Mouse (Mus musculus) neural tube, embryonic 11.5 days (tissue): Measurements from ENCODE around the gene Neb. TPM values are rescaled to one million over a fixed set of nuclear protein-coding genes. Genes with fewer than 3 reads are reported as not detected.

ENCODE experiments used
- ATAC-seq: fragments of 200-750 bp; cut with Nextera tagmentation; 2 replicates; pipeline ENCODE4 v1.8.0; 2017; ENCODE audit warnings: moderate number of reproducible peaks, mild to moderate bottlenecking, moderate TSS enrichment, moderate library complexity; ENCODE audit not compliant: insufficient read depth, low FRiP score, low TSS enrichment
- DNase-seq: peaks from one replicate; pipeline ENCODE4 v3.0.0-alpha.2; 2015; ENCODE audit warnings: low spot score
- H3K27ac ChIP-seq: fragments of 300-500 bp; sonication (generic); 2 replicates; pipeline ENCODE4 v1.5.1; 2014; ENCODE audit warnings: low read depth, mild to moderate bottlenecking, low read length
- H3K27me3 ChIP-seq: fragments of 300-500 bp; sonication (generic); 2 replicates; pipeline ENCODE4 v1.6.1; 2014; ENCODE audit warnings: mild to moderate bottlenecking, low read length, mixed read lengths; ENCODE audit not compliant: control insufficient read depth, insufficient read depth
- H3K36me3 ChIP-seq: fragments of 300-500 bp; sonication (generic); 2 replicates; pipeline ENCODE4 v1.6.1; 2014; ENCODE audit warnings: mild to moderate bottlenecking, low read length, moderate library complexity, mixed read lengths; ENCODE audit not compliant: control insufficient read depth, insufficient read depth
- H3K4me1 ChIP-seq: fragments of 300-500 bp; sonication (generic); 2 replicates; pipeline ENCODE4 v1.6.1; 2014; ENCODE audit warnings: low read length, mixed read lengths; ENCODE audit not compliant: control insufficient read depth, insufficient read depth
- H3K4me2 ChIP-seq: fragments of 300-500 bp; sonication (generic); 2 replicates; pipeline ENCODE4 v1.6.1; 2014; ENCODE audit warnings: low read depth, mild to moderate bottlenecking, moderate library complexity
- H3K4me3 ChIP-seq: fragments of 300-500 bp; sonication (generic); 2 replicates; pipeline ENCODE4 v1.5.1; 2014; ENCODE audit warnings: low read depth, low read length
- H3K9ac ChIP-seq: fragments of 300-500 bp; sonication (generic); 2 replicates; pipeline ENCODE4 v1.6.1; 2014; ENCODE audit warnings: mild to moderate bottlenecking, low read length
- H3K9me3 ChIP-seq: fragments of 300-500 bp; sonication (generic); 2 replicates; pipeline ENCODE4 v1.6.1; 2016; ENCODE audit warnings: low read length; ENCODE audit not compliant: control insufficient read depth
- whole genome bisulfite sequencing: fragments of 180-500 bp; shearing (Covaris S2); extraction: QIAGEN DNeasy Blood & Tissue Kit; methylation state at CpG from one replicate; pipeline ENCODE4 v1.1.7; 2014; 5-methylcytosine and 5-hydroxymethylcytosine counted together
- polyA plus RNA-seq: library from polyadenylated mRNA; unstranded; fragments of >200 nt; fragmentation: Nextera tagmentation; extraction: Ambion mirVana; gene quantifications from 2 replicates; pipeline ENCODE4 v1.2.1, GENCODE M21; 2014

The Neb gene
- polyA plus RNA-seq, 1 experiment from 2014 or later: 16.7 TPM

DNA sequence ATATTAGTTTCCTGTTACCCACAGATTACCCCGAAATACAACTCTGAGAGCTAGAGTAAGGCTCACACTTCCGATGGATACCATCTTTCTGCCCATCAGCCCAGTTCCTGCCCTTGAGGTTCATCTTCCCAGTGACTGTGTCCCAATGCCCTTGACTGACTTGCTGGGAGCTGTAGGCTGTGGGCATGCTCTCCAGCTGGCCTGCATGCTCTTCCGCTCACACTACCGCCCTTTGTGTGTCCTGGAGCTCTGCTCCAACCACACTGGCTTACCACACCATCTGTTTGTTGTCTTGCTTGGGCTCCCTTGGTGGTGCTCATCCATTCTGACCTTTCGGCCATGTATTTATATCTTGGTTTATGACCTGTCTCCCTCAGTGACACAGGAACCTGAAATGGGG lies 10.6 kb downstream of the Neb start:
- no peak for DNase-seq
- no peaks in the 10 kb centered on the region for H3K9me3 ChIP-seq
- H3K4me2 ChIP-seq: no peak overlapping the region
- H3K9ac ChIP-seq: no peak overlapping the region
- H3K27ac ChIP-seq: no peak overlapping the region
- 87% methylated on average over 5 of the region's 5 CpGs for WGBS
- 0 out of 2 replicates have a peak, but pooled peaks cover 2% of the 10 kb centered on the region for H3K4me1 ChIP-seq
- no peak for ATAC-seq
- H3K27me3 ChIP-seq: no peaks in the 10 kb centered on the region
- no peak overlapping the region for H3K4me3 ChIP-seq
- H3K36me3 ChIP-seq: no peaks in the 10 kb centered on the region

DNA sequence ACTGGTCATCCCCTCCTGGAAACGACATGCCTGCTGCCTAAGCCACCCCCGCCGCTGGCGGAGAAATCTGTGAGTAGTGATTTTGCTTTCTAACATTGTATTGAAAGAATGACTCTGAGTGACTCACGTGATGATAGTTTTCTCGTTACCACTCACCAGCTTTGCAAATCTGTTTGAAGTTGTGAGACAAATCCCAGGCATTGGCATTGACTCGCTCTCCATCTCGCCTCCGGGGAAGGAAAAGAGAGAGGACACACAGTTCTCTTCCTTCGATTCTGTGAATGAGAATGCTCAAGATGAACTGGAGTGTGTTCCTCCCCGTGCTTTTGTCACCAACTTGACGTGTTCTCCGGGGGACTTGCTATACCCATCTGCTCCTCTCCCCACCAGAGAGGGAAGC lies 11.0 kb downstream of the Neb start:
- no peak overlapping the region for H3K9ac ChIP-seq
- no peaks in the 10 kb centered on the region for H3K9me3 ChIP-seq
- WGBS: 77% methylated on average over 13 of the region's 13 CpGs
- no peaks in the 10 kb centered on the region for H3K27me3 ChIP-seq
- H3K4me2 ChIP-seq: no peak overlapping the region
- no peak overlapping the region for H3K27ac ChIP-seq
- DNase-seq (no peak), ATAC-seq (no peak)
- 0 out of 2 replicates have a peak, but pooled peaks cover 2% of the 10 kb centered on the region for H3K4me1 ChIP-seq
- no peak overlapping the region for H3K4me3 ChIP-seq
- H3K36me3 ChIP-seq: no peaks in the 10 kb centered on the region

DNA sequence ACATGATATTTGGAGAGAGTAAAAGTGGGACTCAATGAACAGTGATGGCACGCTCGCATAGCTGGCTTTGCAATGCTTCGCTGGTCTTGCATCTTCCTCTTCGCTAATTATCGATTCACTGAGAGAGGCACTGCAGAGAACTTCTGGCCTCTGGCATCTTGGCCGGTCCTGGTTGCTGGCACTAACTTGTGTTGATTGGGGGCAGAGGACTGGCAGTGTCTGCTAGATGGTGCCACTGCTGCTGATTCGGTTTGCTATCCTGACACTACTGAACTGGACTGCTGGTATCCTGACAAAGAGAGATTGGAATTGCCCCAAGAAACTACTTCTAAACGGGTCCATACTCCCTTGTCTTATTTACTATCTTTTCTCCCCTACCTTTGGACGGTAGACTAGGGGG lies 17.2 kb downstream of the Neb start:
- 93% methylated on average over 9 of the region's 9 CpGs for WGBS
- no peak overlapping the region for H3K27ac ChIP-seq
- H3K9ac ChIP-seq: no peak overlapping the region
- no peak overlapping the region for H3K4me2 ChIP-seq
- H3K9me3 ChIP-seq: no peaks in the 10 kb centered on the region
- no peaks in the 10 kb centered on the region for H3K27me3 ChIP-seq
- H3K4me3 ChIP-seq: no peak overlapping the region
- H3K4me1 ChIP-seq: 0 out of 2 replicates have a peak, but pooled peaks cover 2% of the 10 kb centered on the region
- H3K36me3 ChIP-seq: no peaks in the 10 kb centered on the region
- no peak for DNase-seq
- no peak for ATAC-seq

DNA sequence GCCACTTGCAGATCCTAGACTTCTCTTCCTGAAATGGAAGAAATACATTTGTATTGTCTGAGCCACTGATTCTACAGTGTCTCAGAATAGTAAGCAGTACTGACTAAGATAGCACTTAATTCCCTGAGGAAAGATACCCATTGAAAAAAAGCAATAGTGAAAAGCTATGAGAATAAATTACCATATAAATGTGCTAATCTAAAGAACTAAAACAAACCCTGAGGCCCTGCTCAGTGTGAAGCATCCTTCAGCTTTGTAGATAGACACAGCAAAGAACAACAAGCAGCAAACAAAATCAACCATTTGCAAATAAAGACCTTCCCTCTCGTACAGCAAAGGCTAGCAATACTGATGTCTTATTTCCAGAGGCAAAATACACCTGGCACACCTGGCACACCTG lies 18.6 kb downstream of the Neb start:
- Histone ChIP-seq H3K9ac (no peak overlapping the region), H3K9me3 (no peaks in the 10 kb centered on the region), H3K27me3 (no peaks in the 10 kb centered on the region), H3K36me3 (no peaks in the 10 kb centered on the region), H3K4me2 (no peak overlapping the region), H3K4me1 (no peaks in the 10 kb centered on the region), H3K27ac (no peak overlapping the region), H3K4me3 (no peak overlapping the region)
- DNase-seq (no peak), ATAC-seq (no peak)
- 67% methylated on average over 1 of the region's 1 CpGs for WGBS

DNA sequence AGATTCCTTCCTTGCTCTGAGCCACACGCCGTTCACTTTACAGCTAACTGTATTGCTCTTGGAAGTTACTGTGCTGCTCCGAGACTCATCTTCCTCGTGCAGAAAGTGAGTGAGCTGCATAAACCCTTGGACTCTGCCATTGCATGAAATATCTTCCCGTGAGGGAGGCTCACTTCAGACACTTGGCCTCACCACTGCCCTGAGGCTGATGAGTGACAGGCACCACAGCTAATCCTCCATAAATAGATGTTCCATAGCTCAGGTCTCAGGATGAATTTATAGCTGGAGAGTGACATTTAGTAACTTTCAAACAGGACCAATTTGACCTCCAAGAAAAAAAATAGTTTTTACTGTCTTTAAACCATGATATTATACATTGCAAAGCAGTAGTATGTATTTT lies 20.1 kb downstream of the Neb start:
- no peak for DNase-seq
- no peaks in the 10 kb centered on the region for H3K36me3 ChIP-seq
- ATAC-seq: no peak
- H3K27ac ChIP-seq: no peak overlapping the region
- no peak overlapping the region for H3K4me2 ChIP-seq
- H3K4me3 ChIP-seq: no peak overlapping the region
- H3K27me3 ChIP-seq: no peaks in the 10 kb centered on the region
- H3K9me3 ChIP-seq: no peaks in the 10 kb centered on the region
- WGBS: 83% methylated on average over 5 of the region's 5 CpGs
- H3K4me1 ChIP-seq: no peaks in the 10 kb centered on the region
- no peak overlapping the region for H3K9ac ChIP-seq

DNA sequence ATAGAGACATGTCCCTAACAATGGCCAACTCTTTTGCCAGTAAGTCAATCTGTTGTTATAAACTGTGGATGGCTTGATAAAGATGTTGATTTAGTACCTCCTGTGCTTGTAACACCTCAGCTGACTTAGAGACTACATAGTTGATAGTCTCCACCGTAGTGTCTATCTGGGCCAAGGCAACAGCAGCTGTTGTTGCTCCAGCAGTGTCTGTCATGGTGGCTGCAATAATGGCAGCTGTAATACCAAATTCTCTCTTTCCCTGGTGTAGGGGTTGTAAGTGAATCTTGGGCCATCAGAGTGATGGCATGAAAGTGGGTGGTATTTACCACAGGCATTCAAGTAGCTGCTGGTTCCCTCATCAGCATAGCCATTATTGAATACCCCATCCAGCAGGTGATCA lies 27.2 kb downstream of the Neb start:
- WGBS: 100% methylated on average over 1 of the region's 1 CpGs
- Histone ChIP-seq H3K9ac (no peak overlapping the region), H3K27me3 (no peaks in the 10 kb centered on the region), H3K4me3 (no peak overlapping the region), H3K27ac (no peak overlapping the region), H3K36me3 (no peaks in the 10 kb centered on the region), H3K4me1 (no peaks in the 10 kb centered on the region), H3K4me2 (no peak overlapping the region), H3K9me3 (no peaks in the 10 kb centered on the region)
- ATAC-seq (no peak), DNase-seq (no peak)

DNA sequence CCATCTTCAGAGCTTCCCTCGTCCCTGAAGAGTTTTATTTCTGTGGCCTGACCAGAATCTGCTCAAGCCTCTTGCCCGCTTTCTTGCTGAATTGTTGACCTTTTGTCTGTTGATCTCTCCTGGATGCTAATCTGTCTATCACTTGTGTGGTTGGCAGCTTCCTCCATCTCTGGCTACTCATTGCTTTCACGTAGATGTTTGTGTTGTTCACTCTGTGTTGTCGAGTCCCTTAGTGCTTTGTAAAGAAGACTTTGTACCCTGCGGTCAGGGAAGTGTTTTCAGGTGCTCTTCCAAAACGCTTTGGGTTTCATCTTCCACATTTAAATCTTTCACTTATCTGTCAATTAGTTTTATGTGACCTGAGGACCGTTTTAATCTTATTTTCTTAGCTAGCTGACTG lies 37.3 kb downstream of the Neb start:
- H3K4me1 ChIP-seq: no peaks in the 10 kb centered on the region
- H3K36me3 ChIP-seq: no peaks in the 10 kb centered on the region
- no peaks in the 10 kb centered on the region for H3K27me3 ChIP-seq
- DNase-seq: no peak
- no peak overlapping the region for H3K4me2 ChIP-seq
- H3K9me3 ChIP-seq: no peaks in the 10 kb centered on the region
- no peak overlapping the region for H3K9ac ChIP-seq
- H3K27ac ChIP-seq: no peak overlapping the region
- no peak overlapping the region for H3K4me3 ChIP-seq
- no peak for ATAC-seq
- WGBS: 79% methylated on average over 7 of the region's 7 CpGs

DNA sequence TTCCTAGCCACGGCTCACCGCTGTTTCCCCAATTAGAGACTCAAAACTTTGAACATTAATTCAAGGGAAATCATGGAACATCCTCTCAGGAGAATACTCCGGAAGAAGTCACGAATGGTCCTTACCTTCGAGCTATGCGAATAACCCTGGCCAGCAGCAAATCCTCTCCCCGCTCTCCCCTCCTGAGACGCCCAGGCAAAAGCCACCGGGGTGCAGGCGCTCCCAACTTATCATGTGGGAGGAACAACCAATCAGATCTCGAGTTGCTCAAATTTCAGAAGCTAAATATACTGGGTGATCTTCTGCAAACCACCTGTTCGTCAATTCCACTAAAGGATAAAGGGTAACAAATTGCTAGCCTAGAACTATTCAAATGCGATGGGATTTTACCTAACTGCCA lies 42.7 kb downstream of the Neb start:
- no peak overlapping the region for H3K9ac ChIP-seq
- no peak overlapping the region for H3K4me3 ChIP-seq
- no peaks in the 10 kb centered on the region for H3K36me3 ChIP-seq
- ATAC-seq (no peak), DNase-seq (no peak)
- H3K27me3 ChIP-seq: no peaks in the 10 kb centered on the region
- no peak overlapping the region for H3K27ac ChIP-seq
- 85% methylated on average over 13 of the region's 13 CpGs for WGBS
- H3K4me1 ChIP-seq: no peaks in the 10 kb centered on the region
- no peak overlapping the region for H3K4me2 ChIP-seq
- H3K9me3 ChIP-seq: no peaks in the 10 kb centered on the region

DNA sequence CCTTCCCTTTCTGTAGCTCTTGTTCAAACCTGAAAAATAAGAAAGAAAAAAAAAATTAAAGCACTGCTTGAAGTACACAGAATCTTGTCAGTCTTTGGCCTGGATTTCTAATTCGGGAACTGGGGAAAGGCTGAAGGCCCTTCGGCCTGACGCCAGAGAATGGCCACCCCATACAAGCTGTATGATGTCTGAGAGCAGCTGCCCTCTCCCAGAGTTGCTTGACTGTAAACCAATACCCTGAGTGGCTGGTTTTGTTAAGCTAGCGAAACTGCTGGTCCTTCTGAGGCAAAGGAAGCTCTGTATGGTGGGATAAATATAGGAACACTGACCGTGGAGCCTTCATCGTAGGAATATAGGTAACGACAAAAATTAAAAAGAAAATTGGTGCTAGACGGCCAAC lies 43.2 kb downstream of the Neb start:
- ATAC-seq (no peak), DNase-seq (no peak)
- no peaks in the 10 kb centered on the region for H3K4me1 ChIP-seq
- no peaks in the 10 kb centered on the region for H3K27me3 ChIP-seq
- H3K4me2 ChIP-seq: no peak overlapping the region
- no peak overlapping the region for H3K27ac ChIP-seq
- WGBS: 91% methylated on average over 8 of the region's 8 CpGs
- H3K36me3 ChIP-seq: no peaks in the 10 kb centered on the region
- H3K9me3 ChIP-seq: no peaks in the 10 kb centered on the region
- H3K4me3 ChIP-seq: no peak overlapping the region
- no peak overlapping the region for H3K9ac ChIP-seq
